Mouse (Mus musculus): Measurements from ENCODE around the gene Gm28047.

The Gm28047 gene

DNA sequence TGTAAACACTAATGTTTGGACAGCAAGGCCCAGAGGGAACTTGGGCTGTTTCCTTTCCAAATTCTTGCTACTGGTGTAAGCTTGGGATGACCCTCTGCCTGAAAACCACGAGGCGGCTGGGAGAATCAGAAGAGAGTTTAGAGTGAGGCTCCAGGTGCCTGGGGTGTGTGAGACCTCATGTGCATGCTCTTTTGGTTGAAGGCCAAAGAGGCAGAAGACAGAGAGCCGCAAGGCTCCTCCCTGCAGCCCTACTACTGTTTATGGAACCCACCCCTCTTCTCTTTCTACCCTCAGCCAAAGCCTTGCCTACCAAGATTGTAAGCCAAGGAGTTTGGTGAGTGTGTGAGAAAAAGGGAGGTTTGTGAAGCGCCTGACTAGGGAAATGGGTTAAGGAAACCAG lies 109.1 kb downstream of the Gm28047 start:
- DNase-seq (ENCODE audit: low spot score) = no peak

DNA sequence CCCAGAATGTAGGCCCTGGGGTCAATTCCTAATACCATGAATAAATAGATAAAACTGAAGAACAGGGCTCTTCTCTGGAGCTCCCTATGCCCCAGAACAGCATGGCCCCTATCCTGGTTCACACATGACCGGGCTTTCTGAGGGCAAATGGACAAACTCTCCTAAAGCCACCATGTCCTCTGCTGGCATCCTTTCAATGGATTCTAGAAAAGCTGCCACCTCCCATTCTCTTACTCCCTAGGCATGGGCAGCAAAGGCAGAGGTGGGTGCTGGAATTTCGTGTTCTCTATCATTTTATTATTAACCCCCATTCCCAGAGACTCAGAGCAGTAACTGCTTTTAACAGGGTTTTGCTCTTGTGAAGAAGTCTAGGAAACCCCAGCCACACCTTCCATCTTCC lies 109.6 kb downstream of the Gm28047 start:
- no peak for DNase-seq (ENCODE audit: low spot score)

DNA sequence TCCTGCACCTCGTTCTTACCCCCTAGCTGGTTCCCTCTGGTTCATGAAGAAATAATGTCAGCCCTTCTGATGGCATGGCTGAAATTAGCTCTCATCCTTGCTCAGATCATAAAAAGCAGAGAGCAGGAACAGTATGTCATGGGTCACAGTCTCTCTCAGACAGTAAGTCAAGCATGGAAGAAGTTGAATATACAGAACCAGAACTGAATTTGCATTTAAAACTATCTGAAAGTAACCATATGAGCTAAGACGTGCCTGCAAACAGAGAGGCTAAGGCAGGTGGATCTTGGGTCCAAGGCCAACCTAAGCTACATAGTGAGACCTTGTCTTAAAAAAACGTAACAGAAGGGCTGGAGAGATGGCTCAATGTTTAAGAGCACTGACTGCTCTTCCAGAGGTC lies 111.9 kb downstream of the Gm28047 start:
- no peak for DNase-seq (ENCODE audit: low spot score)

DNA sequence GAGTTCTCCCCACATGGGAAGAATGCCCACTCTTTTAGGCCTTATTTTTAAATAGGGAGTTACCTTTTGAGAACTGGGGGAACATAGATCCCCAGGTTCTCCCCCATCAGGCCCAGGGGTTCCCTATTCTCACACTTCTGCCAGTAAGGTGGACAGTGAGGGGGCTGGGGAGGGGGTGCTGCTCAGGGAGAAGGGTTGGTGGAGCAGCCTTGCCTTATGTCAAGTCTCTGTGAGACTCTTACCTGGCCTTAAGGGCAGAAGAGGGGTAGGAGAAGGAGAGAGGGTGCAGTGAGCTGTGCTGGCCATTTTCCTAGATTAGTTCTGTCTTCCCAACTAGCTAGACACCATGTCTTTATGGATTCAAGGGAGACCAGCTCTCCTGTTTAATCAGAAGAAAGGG lies 112.4 kb downstream of the Gm28047 start:
- DNase-seq (ENCODE audit: low spot score) = no peak

DNA sequence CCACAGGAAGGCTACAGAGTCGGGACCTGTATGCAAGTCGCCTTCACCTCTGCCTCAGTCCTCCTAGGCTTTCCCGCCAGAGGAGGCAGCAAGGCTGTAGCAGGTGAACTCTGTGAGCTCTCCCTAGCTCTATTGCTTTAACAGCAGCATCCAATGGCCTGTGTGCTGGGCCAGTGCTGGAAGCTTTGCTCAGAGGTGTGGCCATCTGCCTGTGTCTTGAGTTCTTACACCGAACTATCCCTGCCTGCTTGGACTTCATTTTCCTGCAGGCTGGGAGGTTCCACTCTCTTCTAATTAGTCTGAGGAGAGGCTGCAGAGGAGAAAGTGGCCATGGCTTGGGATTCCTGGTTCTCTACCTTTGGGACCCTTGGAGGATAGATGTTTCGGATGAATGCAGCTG lies 112.9 kb downstream of the Gm28047 start:
- DNase-seq (ENCODE audit: low spot score) = no peak

DNA sequence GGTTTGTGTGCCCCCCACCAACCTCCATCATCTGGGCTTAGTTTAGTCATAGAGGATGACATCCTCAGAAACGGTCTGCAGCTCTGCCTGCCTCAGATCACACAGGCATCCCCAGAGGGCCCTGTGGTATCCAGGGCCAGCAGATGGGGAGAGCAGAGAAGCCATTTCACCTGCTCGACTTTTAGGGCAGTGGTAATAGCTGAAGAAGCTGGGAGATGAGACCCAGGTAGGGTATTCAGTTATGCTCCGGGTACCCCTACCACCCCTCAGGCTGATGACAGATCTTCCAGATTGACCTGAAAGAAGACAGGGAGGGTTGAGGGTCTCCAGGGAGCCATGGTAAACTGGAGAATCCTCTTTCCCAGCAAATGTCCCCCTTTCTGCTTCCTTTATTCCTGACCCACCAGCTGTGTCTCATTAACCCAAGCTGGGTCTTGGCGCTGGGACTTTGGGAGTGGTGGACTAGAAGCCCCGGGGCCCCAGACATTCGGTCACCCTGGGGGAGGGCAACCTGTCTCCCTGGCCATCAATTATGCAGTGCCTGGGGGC lies 113.5 kb downstream of the Gm28047 start:
- DNase-seq (ENCODE audit: low spot score) = no peak

DNA sequence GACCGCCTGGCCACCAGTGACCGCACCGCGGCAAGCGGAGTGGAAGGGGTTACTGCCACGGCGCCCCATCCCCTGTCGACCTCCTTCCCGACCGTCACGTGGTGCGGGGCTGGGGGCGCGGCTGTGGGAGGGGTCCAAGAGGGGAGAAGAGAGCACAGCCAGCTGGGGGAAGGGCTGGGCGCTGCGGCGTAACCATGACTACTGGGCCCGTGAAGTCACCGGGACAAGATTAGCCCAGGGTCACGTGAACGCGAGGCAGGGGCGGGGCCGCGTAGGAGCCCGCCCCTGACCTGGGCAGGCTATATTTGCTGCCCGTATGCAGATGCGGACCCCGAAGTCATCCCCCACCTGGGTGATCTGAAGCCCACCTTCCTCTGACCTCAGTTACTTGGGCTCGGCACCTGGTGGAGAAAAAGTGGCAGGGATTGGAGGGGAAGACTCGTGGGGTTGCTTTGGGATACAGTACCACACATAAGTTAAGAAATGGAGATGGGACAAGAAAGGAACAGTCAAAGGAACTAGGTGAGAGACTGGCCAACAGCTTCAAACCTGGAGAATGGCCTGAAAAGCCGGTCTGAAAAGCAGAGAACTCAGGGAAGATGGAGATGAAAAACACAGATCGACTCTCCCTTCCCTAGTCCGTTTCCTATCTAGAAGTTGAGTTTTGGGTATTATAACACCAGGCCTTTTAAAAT lies 114.1 kb downstream of the Gm28047 start:
- peak; percentile 48 for DNase-seq (ENCODE audit: low spot score)

DNA sequence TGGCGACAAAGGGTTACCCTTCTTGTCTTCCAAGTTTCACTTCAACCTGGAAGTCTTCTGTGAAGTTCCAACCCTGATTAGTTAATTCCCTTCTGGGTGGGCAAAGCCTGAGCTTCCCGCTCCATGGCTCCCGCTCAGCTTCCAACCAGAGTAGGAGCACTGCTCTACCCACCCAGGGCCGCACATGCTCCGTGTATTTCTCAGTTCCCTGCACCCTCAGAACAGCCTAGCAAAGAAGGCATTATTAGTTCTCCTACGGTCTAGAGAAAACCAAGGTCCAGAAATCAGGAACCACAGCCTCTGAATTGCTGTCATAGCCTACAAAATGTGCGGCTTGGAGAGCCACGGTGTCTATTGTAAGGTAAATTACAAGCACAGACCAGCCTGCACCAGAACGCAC lies 114.8 kb downstream of the Gm28047 start:
- DNase-seq (ENCODE audit: low spot score) = no peak

DNA sequence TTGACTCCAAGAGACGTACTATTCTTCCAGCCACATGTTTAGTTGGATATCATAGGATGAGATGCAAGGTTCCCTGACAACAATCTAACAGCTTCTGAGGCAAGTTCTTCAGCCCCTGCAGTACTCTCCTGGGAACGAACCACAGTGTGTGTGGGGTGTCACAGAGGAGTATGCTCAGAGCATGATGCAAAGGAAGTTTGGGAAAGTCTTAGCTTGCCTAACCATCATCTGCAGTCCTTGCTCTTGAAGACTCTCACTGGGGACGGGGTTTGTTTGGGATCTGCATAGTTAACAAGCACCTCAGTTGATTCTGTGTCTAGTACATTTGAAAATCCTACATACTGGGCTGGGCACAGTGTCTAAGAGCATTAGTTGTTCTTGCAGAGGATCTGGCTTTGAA lies 116.5 kb downstream of the Gm28047 start:
- no peak for DNase-seq (ENCODE audit: low spot score)

DNA sequence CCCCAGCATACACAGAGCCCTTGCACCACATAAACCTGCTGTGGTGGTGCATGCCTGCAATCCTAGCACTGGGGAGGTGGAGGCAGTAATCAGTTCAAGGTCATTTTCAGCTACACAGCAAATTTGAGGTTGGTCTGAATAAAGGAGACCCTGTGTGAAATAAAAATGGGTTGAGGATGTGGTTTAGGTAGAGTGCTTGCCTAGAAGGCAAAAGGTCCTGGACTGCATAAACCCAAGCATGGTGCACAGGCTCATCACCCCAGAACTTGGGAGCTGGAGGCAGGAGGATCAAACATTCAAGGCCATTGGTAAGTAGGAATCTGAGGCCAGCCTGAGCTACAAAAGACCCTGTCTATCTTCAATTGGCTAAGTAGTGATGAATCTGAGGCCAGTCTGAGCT lies 117.3 kb downstream of the Gm28047 start:
- no peak for DNase-seq (ENCODE audit: low spot score)

DNA sequence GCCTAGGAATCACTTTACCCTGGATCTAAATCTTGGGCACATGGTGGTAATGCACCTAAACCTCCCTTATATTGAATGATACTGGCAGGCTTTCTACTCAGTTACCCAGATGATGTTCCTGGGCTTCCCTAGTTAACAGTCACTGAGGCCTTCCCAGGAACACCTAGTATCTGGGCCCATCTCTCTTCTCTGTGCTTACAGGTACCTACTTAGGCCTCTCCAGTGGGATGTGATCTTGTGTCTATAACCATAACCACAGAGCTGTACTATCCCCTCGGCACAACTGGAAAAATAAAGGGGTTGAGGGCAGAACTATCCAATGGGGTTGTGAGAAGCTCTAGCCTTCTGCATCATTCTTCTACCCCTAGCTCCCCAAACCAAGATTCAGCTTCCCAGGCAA lies 118.0 kb downstream of the Gm28047 start:
- no peak for DNase-seq (ENCODE audit: low spot score)

DNA sequence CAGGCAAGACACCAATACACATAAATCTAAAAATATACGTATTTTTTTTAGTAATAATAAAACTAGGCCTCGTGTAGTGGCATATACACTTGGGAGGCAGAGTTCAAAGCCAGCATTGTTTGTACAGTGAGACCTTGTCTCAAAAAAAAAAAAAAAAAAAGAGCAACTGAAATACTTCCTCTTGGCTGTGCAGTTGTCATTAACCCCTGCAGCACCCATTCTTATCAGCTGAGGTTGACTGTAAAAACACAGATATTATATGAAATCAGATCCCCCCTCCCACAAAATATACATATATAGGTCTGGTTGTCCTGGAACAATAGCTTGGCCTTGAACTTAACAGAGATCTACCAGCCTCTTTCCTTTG lies 118.4 kb downstream of the Gm28047 start:
- no peak for DNase-seq (ENCODE audit: low spot score)

DNA sequence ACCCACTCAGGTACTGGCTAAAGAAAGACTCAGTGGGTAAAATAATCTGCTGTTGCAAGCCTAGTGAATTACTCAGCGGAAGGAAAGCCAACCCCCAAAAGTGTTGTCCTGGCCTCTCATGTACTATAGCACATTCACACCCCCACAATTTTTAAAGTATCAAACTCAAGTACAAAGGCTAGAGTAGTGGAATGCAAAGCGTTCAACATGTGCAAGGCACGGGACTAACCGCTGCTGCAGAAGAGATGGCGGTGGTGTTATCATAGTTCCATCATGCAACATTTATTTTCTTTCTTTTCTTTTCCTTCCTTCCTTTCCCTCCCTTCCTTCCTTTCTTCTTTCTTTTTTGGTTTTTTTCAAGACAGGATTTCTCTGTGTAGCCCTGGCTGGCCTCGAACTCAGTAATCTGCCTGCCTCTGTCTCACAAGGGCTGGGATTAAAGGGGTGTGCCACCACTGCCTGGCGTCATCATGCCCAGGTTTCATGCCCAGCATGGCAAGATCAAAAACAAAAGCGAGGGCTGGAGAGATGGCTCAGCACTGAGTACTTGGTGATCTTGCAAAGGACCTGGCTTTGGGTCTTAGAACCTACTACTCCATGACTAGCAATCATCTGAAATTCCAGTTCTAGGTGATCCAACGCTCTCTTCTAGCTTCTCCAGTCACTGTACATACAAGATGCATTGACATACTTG lies 119.0 kb downstream of the Gm28047 start:
- DNase-seq (ENCODE audit: low spot score) = no peak

DNA sequence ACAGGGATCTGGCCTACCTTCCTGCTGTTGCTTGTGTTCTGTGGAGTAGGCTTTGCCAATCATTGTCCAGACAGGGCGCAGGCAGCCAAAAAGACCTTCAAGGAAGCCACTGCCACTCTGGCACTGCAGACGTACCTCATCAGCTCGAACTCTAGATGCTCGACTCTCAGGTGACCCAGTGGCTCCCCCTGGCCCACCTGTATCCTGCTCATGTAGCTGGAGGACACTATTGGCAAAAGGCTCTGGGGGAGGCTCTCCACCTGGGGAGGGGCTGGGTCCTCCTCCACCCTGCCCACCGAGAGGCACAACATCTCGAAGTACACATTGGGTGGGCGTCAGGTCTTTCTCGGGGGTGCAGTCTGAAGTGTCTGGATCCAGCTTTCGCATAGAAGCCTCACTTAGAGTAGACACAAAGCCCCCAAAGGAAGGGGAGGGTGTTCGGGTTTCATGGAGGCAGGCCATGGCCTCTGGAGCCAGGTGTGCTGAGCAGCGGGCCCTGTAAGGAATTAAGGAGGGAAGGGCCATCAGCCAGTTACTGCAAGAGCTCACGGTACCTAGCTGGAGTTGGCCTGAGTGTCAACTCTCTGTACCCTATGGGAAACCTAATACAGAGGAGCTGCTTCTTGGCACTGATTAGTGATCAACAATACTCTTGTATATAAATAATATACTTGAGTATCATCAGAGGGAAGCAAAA lies 119.6 kb downstream of the Gm28047 start:
- DNase-seq (ENCODE audit: low spot score) = no peak

DNA sequence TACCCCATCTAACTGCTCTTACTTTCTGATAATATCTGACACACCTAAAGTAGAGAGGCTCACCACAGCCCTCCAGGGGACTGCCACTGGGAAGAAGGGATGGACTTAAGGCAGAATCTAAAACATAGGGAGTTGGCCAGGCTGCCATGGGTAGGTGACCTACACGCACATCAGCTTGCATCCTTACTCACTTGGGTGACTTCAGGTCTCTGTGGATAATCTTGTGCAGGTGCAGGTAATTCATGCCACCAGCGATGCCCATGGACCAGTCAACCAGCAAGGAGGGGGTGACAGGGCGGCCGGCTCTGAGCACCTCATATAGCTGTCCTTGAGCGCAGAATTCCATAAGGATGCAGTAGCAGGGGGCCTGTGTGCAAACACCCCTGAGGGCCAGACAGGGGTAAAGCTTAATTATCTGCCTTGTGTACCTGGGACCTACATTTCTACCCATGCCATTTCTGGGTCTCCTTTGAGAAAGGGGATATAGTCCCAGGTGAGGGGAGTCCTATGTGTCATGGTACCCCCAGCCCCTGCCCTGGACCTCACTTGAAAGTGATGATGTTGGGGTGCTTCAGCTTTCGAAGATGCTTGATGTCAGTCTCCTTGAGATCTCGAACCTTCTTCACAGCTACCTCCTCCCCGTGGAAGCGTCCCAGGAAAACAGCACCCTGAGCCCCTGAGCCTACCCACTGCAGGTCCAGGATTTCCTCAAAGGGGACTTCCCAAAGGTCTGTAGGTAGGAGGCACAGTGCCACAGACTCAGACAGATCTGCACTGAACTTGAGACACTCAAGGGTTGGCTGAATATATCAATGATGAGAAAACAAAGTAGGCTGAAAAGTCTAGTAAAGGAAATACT lies 120.7 kb downstream of the Gm28047 start:
- no peak for DNase-seq (ENCODE audit: low spot score)

DNA sequence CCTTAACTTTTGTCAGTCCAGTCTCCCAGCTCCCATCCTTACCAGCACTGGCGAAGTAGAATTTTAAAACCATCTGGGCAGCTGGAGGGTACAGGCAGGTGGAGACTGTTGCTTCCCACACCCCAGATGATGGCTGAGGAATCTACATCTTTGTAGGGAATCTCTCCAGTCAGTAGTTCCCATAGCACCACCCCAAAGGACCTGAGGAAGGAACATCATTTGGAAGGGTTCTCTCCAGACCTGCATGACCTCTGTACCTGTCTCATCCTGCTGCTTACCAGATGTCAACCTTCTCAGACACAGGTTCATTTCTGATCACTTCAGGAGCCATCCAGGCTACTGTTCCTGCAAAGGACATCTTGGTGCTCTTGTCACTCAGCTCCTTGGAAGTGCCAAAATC lies 121.4 kb downstream of the Gm28047 start, which contains the start of gene Gm10337:
Gene Gm10337 (plus strand): TSS at position 276 of the 400 bp plus-strand sequence.
- no peak for DNase-seq (ENCODE audit: low spot score)

DNA sequence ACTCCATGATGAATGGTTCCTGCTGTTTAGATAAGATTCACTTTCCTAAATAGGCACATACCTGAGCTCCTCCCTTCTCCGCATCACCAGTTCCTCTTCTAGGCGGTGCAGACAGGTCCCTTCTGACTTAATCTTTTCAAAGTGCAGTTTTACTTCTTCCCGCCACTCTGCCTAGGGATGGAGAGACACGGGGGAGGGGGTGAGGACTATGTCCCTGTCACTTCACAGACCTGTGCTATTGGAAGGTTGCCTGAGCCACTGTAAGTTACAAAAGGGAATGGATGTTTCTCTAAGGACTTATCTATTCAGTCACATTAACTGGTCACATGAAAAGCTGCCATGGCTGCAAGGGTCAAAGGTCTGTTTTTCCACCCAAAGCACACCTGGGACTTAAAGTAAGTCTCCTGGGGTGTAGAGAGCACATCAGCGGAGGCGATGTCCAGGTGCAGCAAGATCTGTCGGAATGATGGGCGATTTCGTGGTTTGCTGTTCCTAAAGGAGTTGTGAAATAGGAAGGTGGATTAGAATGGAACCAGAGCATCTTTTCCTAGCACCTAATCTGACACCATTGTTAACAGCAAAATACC lies 122.5 kb downstream of the Gm28047 start:
- DNase-seq (ENCODE audit: low spot score) = no peak

DNA sequence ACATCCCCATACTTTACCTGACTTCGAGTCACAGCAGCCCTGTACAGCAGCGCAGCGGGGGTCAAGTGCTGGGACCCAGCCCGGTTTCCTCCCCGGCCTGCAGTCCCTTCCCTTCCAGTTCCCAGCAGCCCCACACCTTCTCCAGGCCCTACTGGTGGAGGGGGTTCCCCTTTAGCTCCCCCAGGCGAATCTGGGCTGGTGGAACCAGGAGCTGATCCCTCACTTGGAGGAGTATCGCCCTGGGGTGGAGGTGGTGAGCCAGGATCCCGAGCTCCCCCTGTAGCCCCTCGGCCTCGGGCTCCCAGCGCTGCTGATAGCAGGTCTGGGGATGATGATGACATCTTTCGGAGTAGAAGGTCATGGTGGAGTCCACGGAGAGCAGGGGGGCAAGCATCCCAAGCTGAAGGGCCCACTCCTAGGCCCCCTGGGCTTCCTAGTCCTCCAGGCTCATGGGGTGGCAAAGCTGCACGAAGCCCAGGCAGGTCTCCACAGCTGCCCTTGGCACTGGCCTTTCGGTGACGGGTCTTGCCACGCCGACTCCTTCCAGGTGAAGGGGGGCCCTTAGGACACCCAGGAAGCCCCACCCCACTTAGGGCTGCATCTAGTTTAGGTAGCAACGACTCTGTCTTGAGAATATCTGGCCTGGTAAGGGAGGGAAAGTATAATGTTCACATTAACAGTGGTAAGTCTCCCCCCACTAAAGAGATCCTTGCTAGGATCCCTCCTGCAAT lies 123.6 kb downstream of the Gm28047 start:
- no peak for DNase-seq (ENCODE audit: low spot score)

DNA sequence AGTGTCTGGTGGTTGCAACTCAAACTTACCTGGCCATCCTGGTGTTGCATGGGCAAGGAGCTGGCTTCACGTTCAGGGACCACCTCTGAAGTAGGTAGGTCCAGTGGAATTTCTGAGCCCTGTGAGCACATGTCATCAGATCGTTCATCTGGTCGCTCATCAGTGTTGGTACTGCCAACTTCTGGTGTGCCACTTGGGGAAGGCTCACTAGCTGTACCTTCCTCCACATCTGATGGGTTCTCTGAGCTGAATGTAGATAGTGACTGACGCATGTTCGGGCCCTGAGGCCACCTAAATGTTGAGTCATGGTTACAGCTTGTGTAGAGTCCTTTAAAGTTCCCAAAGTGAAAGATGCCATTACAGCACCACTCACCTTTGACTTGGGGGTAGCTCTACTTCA lies 124.4 kb downstream of the Gm28047 start:
- no peak for DNase-seq (ENCODE audit: low spot score)

DNA sequence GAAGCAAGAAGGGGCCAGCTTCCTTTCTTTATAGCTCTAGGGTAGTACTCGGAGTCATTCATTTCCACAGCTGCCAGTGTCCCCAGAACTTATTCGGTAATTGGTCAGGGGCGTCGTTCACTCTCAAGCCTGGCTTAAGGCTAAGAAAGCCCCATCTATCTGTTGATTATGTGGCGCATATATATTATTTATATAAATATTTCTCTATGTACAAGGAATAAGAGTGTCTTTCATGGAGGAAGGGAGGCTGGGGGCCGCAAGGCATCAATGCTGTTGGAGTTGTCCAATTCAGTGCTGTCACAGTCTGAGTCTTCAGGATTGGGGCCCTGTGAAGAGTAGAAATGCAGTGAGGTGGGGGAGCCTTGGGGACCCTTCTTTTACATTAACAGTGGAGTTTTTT lies 125.0 kb downstream of the Gm28047 start:
- no peak for DNase-seq (ENCODE audit: low spot score)

DNA sequence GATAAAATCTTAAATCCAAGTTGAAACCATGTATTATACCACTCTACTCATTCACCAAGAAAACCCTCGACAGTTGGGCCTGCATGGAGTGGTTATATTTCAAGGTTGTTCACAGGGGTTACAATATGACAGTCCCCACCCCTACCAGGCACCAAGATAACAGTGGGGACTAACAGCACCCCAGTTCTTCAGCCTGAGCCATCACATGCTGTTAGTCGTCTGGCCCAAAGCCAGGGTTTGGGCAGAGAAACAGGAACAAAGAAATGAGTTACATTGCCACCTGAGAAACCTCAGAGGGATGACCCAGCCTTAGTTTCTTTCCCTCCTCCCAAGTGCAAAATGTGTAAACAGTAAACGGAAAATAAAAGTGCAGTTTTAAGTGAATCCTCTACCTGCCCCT lies 125.5 kb downstream of the Gm28047 start:
- DNase-seq (ENCODE audit: low spot score) = no peak
